Mouse (Mus musculus) retina, postnatal 7 days (tissue): ENCODE measurements around the gene Ccdc194.

ENCODE experiments used
- DNase-seq: peaks from one replicate; pipeline ENCODE4 v3.0.0-alpha.2; 2012; ENCODE audit warnings: low read depth, low spot score

The Ccdc194 gene

GRCm38 (mm10) chr8:71525226-71526050 is at the start of gene Ccdc194:
Ccdc194 (minus strand) TSS chr8:71525711.
- DNase-seq, result no peak

- no peak for DNase-seq
Observed at GRCm38 (mm10) chr8:71575020-71575419, 49.5 kb upstream of the Ccdc194 start.

- DNase-seq, result no peak
Observed at GRCm38 (mm10) chr8:71574426-71574825, 48.9 kb upstream of the Ccdc194 start.

- DNase-seq, result no peak
Observed at GRCm38 (mm10) chr8:71572847-71573633, 47.5 kb upstream of the Ccdc194 start.

GRCm38 (mm10) chr8:71572077-71572476 is 46.6 kb upstream of the Ccdc194 start:
- no peak for DNase-seq

GRCm38 (mm10) chr8:71570291-71570954 is 44.9 kb upstream of the Ccdc194 start:
- DNase-seq, result peak; percentile 90

- DNase-seq, result peak; percentile 80
Observed at GRCm38 (mm10) chr8:71569366-71570290, 44.1 kb upstream of the Ccdc194 start.

GRCm38 (mm10) chr8:71568941-71569340 is 43.4 kb upstream of the Ccdc194 start:
- no peak for DNase-seq

GRCm38 (mm10) chr8:71568387-71568937 is 43.0 kb upstream of the Ccdc194 start, which contains the start of gene Slc27a1:
Slc27a1 (plus strand) TSS chr8:71568882.
- DNase-seq, result no peak

- DNase-seq, result no peak
Observed at GRCm38 (mm10) chr8:71567587-71567986, 42.1 kb upstream of the Ccdc194 start.

GRCm38 (mm10) chr8:71566501-71566900 is 41.0 kb upstream of the Ccdc194 start, which contains the start of gene Nxnl1:
Nxnl1 (minus strand) TSS chr8:71566601.
- DNase-seq, result no peak

GRCm38 (mm10) chr8:71563992-71564391 is 38.5 kb upstream of the Ccdc194 start:
- DNase-seq, result no peak

- peak; percentile 62 for DNase-seq
Observed at GRCm38 (mm10) chr8:71562751-71563150, 37.2 kb upstream of the Ccdc194 start.

GRCm38 (mm10) chr8:71561401-71561800 is 35.9 kb upstream of the Ccdc194 start:
- peak; percentile 74 for DNase-seq

- no peak for DNase-seq
Observed at GRCm38 (mm10) chr8:71560765-71561164, 35.3 kb upstream of the Ccdc194 start.

- no peak for DNase-seq
Observed at GRCm38 (mm10) chr8:71560071-71560470, 34.6 kb upstream of the Ccdc194 start.

GRCm38 (mm10) chr8:71558958-71559690 is 33.6 kb upstream of the Ccdc194 start:
- DNase-seq, result no peak

GRCm38 (mm10) chr8:71558071-71558957 is 32.8 kb upstream of the Ccdc194 start, which contains the start of gene Tmem221:
Tmem221 (minus strand) TSS chr8:71558871.
- DNase-seq, result no peak

- no peak for DNase-seq
Observed at GRCm38 (mm10) chr8:71554644-71555043, 29.1 kb upstream of the Ccdc194 start.
